Comparison of ENCODE assay signal across 15 mouse cellular contexts in the genomic region with DNA sequence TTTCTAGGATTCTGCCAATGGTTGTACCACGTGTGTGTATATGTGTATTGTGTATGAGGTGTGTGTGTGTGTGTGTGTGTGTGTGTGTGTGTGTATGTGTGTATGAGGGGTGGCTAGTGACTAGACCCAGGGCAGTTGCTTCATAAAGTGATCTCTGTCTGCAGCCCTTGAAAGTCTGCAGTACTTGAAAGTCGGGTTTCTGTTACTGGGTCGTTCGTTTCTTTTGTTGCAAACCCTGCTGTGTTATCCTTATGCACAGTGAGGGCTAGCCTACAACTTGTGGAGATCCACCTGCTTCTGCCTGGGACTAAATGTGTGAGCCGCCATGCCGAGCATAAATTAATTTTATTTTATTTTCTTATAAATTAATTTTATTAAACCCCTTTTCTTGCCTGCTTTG.
DNase-seq lines count a peak whose midpoint lies in the region; ATAC-seq and TF ChIP-seq lines count a peak whose summit lies in the region.
"Had no signal": no experiment of that assay in that cellular context is flagged by ENCODE, and none has a peak within 500 bp of the region (broad histone marks: within the 10 kb centered on the region; RNA-seq: fewer than 3 reads in every experiment).

No protein-coding gene starts in this region.

- H3K4me3 ChIP-seq in E14TG2a.4 (replicated peaks; ENCODE audit: low read length) = peak overlapping the region; percentile 81
- H3K4me3 ChIP-seq in forebrain, embryonic 11.5 days (ENCODE audit: low read depth, low read length) = peak overlapping the region; percentile 38
- H3K4me3 ChIP-seq in hindbrain, embryonic 13.5 days = peak overlapping the region; percentile 34
- peak overlapping the region; percentile 24 for H3K4me3 ChIP-seq in midbrain, embryonic 15.5 days
- H3K4me3 ChIP-seq: limb, embryonic 12.5 days; liver, embryonic 15.5 days had no signal

- H3K9me3 ChIP-seq in E14TG2a.4 (ENCODE audit: low read length) = no peaks in the 10 kb centered on the region
- no peaks in the 10 kb centered on the region for H3K9me3 ChIP-seq in forebrain, embryonic 11.5 days (ENCODE audit: control insufficient read depth, low read length)
- no peaks in the 10 kb centered on the region for H3K9me3 ChIP-seq in hindbrain, embryonic 13.5 days
- H3K9me3 ChIP-seq in midbrain, embryonic 15.5 days = no peaks in the 10 kb centered on the region
- H3K9me3 ChIP-seq: liver, embryonic 15.5 days had no signal

- H3K4me1 ChIP-seq in E14TG2a.4 (replicated peaks; ENCODE audit: low read depth, low read length) = peaks cover 67% of the 10 kb centered on the region
- H3K4me1 ChIP-seq in forebrain, embryonic 11.5 days (replicated peaks; ENCODE audit: control insufficient read depth, insufficient read depth, low read length) = peaks cover 39% of the 10 kb centered on the region
- peaks cover 58% of the 10 kb centered on the region for H3K4me1 ChIP-seq in hindbrain, embryonic 13.5 days (replicated peaks)
- H3K4me1 ChIP-seq in midbrain, embryonic 15.5 days = peaks cover 46% of the 10 kb centered on the region
- H3K4me1 ChIP-seq: liver, embryonic 15.5 days had no signal

- 41% methylated on average over 6 of the region's 6 CpGs for WGBS in forebrain, embryonic 11.5 days
- WGBS in hindbrain, embryonic 13.5 days = 35% methylated on average over 6 of the region's 6 CpGs
- WGBS in midbrain, embryonic 15.5 days = 34% methylated on average over 6 of the region's 6 CpGs

- no peak for DNase-seq in forebrain, embryonic 11.5 days (ENCODE audit: low spot score)
- no peak for DNase-seq in frontal cortex, postnatal 36 days (ENCODE audit: low spot score in 2 of 2)
- DNase-seq in embryo, embryonic 10 days (ENCODE audit: low spot score) = no peak
- no peak for DNase-seq in adrenal gland, postnatal 25 days
- DNase-seq in left cerebral cortex, adult 11 months (ENCODE audit: low spot score) = no peak
- DNase-seq: adrenal gland, postnatal 36 days; heart, adult 11 months; lung, postnatal 14 days; right cerebral cortex, postnatal 4 days had no signal

- peaks cover 21% of the 10 kb centered on the region for H3K36me3 ChIP-seq in E14TG2a.4 (ENCODE audit: insufficient read depth, low read length)
- H3K36me3 ChIP-seq in forebrain, embryonic 11.5 days (ENCODE audit: control insufficient read depth, insufficient read depth, low read length) = no peaks in the 10 kb centered on the region
- no peaks in the 10 kb centered on the region for H3K36me3 ChIP-seq in hindbrain, embryonic 13.5 days
- H3K36me3 ChIP-seq in midbrain, embryonic 15.5 days (replicated peaks) = no peaks in the 10 kb centered on the region
- H3K36me3 ChIP-seq: G1E; liver, embryonic 15.5 days had no signal

- no peak for TF ChIP-seq CTCF in E14TG2a.4 (conservative IDR thresholded peaks at IDR 0.05; ENCODE audit: low read length)

- ATAC-seq in forebrain, embryonic 11.5 days (replicated peaks; ENCODE audit: low FRiP score) = no peak
- no peak for ATAC-seq in hindbrain, embryonic 13.5 days (ENCODE audit: low FRiP score)
- no peak for ATAC-seq in midbrain, embryonic 15.5 days (replicated peaks)

- no peaks in the 10 kb centered on the region for H3K27me3 ChIP-seq in E14TG2a.4 (ENCODE audit: insufficient read depth, low read length)
- no peaks in the 10 kb centered on the region for H3K27me3 ChIP-seq in forebrain, embryonic 11.5 days (ENCODE audit: control insufficient read depth, insufficient read depth, low read length)
- H3K27me3 ChIP-seq in hindbrain, embryonic 13.5 days = no peaks in the 10 kb centered on the region
- H3K27me3 ChIP-seq in midbrain, embryonic 15.5 days (replicated peaks) = no peaks in the 10 kb centered on the region
- H3K27me3 ChIP-seq: limb, embryonic 12.5 days; liver, embryonic 15.5 days had no signal

- H3K27ac ChIP-seq in forebrain, embryonic 11.5 days (ENCODE audit: low read depth, low read length) = peak overlapping the region; percentile 97
- peak overlapping the region; percentile 91 for H3K27ac ChIP-seq in hindbrain, embryonic 13.5 days
- no peak overlapping the region for H3K27ac ChIP-seq in midbrain, embryonic 15.5 days
- H3K27ac ChIP-seq: limb, embryonic 12.5 days; liver, embryonic 15.5 days had no signal

- H3K4me2 ChIP-seq in forebrain, embryonic 11.5 days (ENCODE audit: low read depth, low read length, severe bottlenecking) = peak overlapping the region; percentile 61
- H3K4me2 ChIP-seq in hindbrain, embryonic 13.5 days = peak overlapping the region; percentile 46
- peak overlapping the region; percentile 40 for H3K4me2 ChIP-seq in midbrain, embryonic 15.5 days
- H3K4me2 ChIP-seq: limb, embryonic 12.5 days; liver, embryonic 15.5 days had no signal

- peak overlapping the region; percentile 78 for H3K9ac ChIP-seq in forebrain, embryonic 11.5 days (ENCODE audit: low read length)
- peak overlapping the region; percentile 67; the same call in 1 of the 2 replicates for H3K9ac ChIP-seq in hindbrain, embryonic 13.5 days
- H3K9ac ChIP-seq in midbrain, embryonic 15.5 days = peak overlapping the region; percentile 27; the same call in 1 of the 2 replicates
- H3K9ac ChIP-seq: limb, embryonic 12.5 days; liver, embryonic 15.5 days had no signal

Comparison
In these comparisons a context has a peak if more than half of its experiments do, and no peak if none do; other contexts are left out.
1. H3K4me3 ChIP-seq: peak in every context shown above with its lines; median percentile 81 in E14TG2a.4; 38 in forebrain, embryonic 11.5 days; 34 in hindbrain, embryonic 13.5 days; 24 in midbrain, embryonic 15.5 days.
2. H3K9ac ChIP-seq: peak in every context shown above with its lines; median percentile 78 in forebrain, embryonic 11.5 days; 67 in hindbrain, embryonic 13.5 days; 27 in midbrain, embryonic 15.5 days.